Mouse (Mus musculus) CH12.LX (cell line): ENCODE data around the gene Tradd. TPM values are rescaled to one million over a fixed set of nuclear protein-coding genes. Genes with fewer than 3 reads are reported as not detected.

Experiments used
- DNase-seq: peaks from one replicate; pipeline ENCODE4 v3.0.0-alpha.2; 2013; ENCODE audit errors: extremely low read depth
- H3K27ac ChIP-seq: 2 replicates; pipeline ENCODE4 v1.5.1; 2012; ENCODE audit warnings: low read depth, mild to moderate bottlenecking, control low read depth, moderate library complexity; ENCODE audit not compliant: insufficient read depth
- H3K27me3 ChIP-seq: replicated peaks from 2 replicates; pipeline ENCODE3; 2012; ENCODE audit warnings: inconsistent platforms
- H3K36me3 ChIP-seq, 2 experiments: replicated peaks in 1 of 2; 2 replicates each; pipeline versions ENCODE3 to v1.6.1; 2012; ENCODE audit warnings: inconsistent platforms in 1 of 2, low read length in 1 of 2, mild to moderate bottlenecking in 1 of 2, mixed read lengths in 1 of 2, moderate library complexity in 1 of 2; ENCODE audit not compliant: control insufficient read depth in 1 of 2, insufficient read depth in 1 of 2
- H3K4me1 ChIP-seq, 2 experiments: 2 replicates each; pipeline ENCODE4 v1.6.1; 2012; ENCODE audit warnings: inconsistent platforms in 1 of 2, moderate library complexity in 1 of 2; ENCODE audit not compliant: insufficient read depth in 2 of 2, control insufficient read depth in 1 of 2
- H3K4me2 ChIP-seq: 2 replicates; pipeline ENCODE4 v1.6.1; 2012; ENCODE audit warnings: low read depth, mild to moderate bottlenecking, control low read depth; ENCODE audit not compliant: poor library complexity, insufficient read depth, severe bottlenecking
- H3K4me3 ChIP-seq, 3 experiments: fragments of 150-350 bp in 1 of 3; sonication (generic) in 1 of 3; replicated peaks in 1 of 3; 2 replicates each; pipeline versions ENCODE3 to v1.5.1; 2011 to 2012; ENCODE audit warnings: low read depth in 2 of 3, low read length in 2 of 3, mild to moderate bottlenecking in 2 of 3, moderate library complexity in 2 of 3, control low read depth in 1 of 3, improper control_type of control experiment in 1 of 3, inconsistent platforms in 1 of 3, mixed read lengths in 1 of 3; ENCODE audit not compliant: poor library complexity in 1 of 3
- H3K79me2 ChIP-seq: replicated peaks from 2 replicates; pipeline ENCODE4 v1.6.1; 2012; ENCODE audit warnings: mild to moderate bottlenecking, moderate library complexity; ENCODE audit not compliant: control insufficient read depth, poor library complexity, insufficient read depth, severe bottlenecking; ENCODE audit errors: extremely low read depth
- H3K9ac ChIP-seq: 2 replicates; pipeline ENCODE4 v1.6.1; 2012; ENCODE audit warnings: low read depth, mild to moderate bottlenecking, control low read depth, moderate library complexity; ENCODE audit not compliant: insufficient read depth
- H3K9me3 ChIP-seq: replicated peaks from 2 replicates; pipeline ENCODE3; 2012; ENCODE audit warnings: low read length, inconsistent platforms, mixed read lengths
- BHLHE40 ChIP-seq: IDR thresholded peaks from 2 replicates; pipeline ENCODE4 v1.6.1; 2011; ENCODE audit warnings: mild to moderate bottlenecking, low read depth, low read length, improper control_type of control experiment
- CHD1 ChIP-seq: IDR thresholded peaks from 2 replicates; pipeline ENCODE4 v1.6.1; 2012; ENCODE audit warnings: low read depth, low read length, improper control_type of control experiment, inconsistent platforms
- CHD2 ChIP-seq: IDR thresholded peaks from 2 replicates; pipeline ENCODE4 v1.6.1; 2011; ENCODE audit warnings: low read length, improper control_type of control experiment
- CTCF ChIP-seq, 2 experiments: IDR thresholded peaks in 1 of 2; conservative IDR thresholded peaks in 1 of 2; 2 replicates each; pipeline ENCODE4 v1.5.1; 2011 to 2012; ENCODE audit warnings: low read depth in 2 of 2, low read length in 2 of 2, improper control_type of control experiment in 1 of 2, inconsistent platforms in 1 of 2, mild to moderate bottlenecking in 1 of 2, moderate library complexity in 1 of 2
- E2F4 ChIP-seq: IDR thresholded peaks from 2 replicates; pipeline ENCODE4 v1.6.1; 2011; ENCODE audit warnings: low read depth, low read length, improper control_type of control experiment; ENCODE audit not compliant: insufficient replicate concordance
- ELF1 ChIP-seq: IDR thresholded peaks from 2 replicates; pipeline ENCODE4 v1.6.1; 2014; ENCODE audit warnings: low read depth, mild to moderate bottlenecking, inconsistent platforms, low read length, improper control_type of control experiment
- EP300 ChIP-seq: IDR thresholded peaks from 2 replicates; pipeline ENCODE4 v1.6.1; 2011; ENCODE audit warnings: low read length, improper control_type of control experiment
- ETS1 ChIP-seq: conservative IDR thresholded peaks from 2 replicates; pipeline ENCODE4 v1.6.1; 2012; ENCODE audit warnings: low read depth, mild to moderate bottlenecking, inconsistent platforms, low read length, improper control_type of control experiment, moderate library complexity
- HCFC1 ChIP-seq: IDR thresholded peaks from 2 replicates; pipeline ENCODE4 v1.6.1; 2012; ENCODE audit warnings: low read depth, mild to moderate bottlenecking, inconsistent platforms, low read length, improper control_type of control experiment
- IRF4 ChIP-seq: IDR thresholded peaks from 2 replicates; pipeline ENCODE4 v1.6.1; 2014; ENCODE audit warnings: low read depth, mild to moderate bottlenecking, inconsistent platforms, low read length, improper control_type of control experiment
- JUN ChIP-seq: IDR thresholded peaks from 2 replicates; pipeline ENCODE4 v1.6.1; 2011; ENCODE audit warnings: low read depth, mild to moderate bottlenecking, low read length, improper control_type of control experiment, moderate library complexity; ENCODE audit not compliant: insufficient read depth
- JUND ChIP-seq: conservative IDR thresholded peaks from 2 replicates; pipeline ENCODE4 v1.6.1; 2011; ENCODE audit warnings: low read depth, low read length, improper control_type of control experiment
- KAT2A ChIP-seq: IDR thresholded peaks from 2 replicates; pipeline ENCODE4 v1.6.1; 2012; ENCODE audit warnings: low read length, improper control_type of control experiment, inconsistent platforms; ENCODE audit not compliant: insufficient replicate concordance
- MAFK ChIP-seq: IDR thresholded peaks from 2 replicates; pipeline ENCODE4 v1.6.1; 2011; ENCODE audit warnings: low read length, improper control_type of control experiment; ENCODE audit not compliant: insufficient replicate concordance
- MAX ChIP-seq: IDR thresholded peaks from 2 replicates; pipeline ENCODE4 v1.6.1; 2011; ENCODE audit warnings: low read length, improper control_type of control experiment
- MAZ ChIP-seq: IDR thresholded peaks from 2 replicates; pipeline ENCODE4 v1.6.1; 2012; ENCODE audit warnings: low read depth, mild to moderate bottlenecking, inconsistent platforms, low read length, improper control_type of control experiment, moderate library complexity
- MEF2A ChIP-seq: IDR thresholded peaks from 2 replicates; pipeline ENCODE4 v1.6.1; 2014; ENCODE audit warnings: low read depth, mild to moderate bottlenecking, inconsistent platforms, low read length, improper control_type of control experiment, borderline replicate concordance
- MXI1 ChIP-seq: IDR thresholded peaks from 2 replicates; pipeline ENCODE4 v1.6.1; 2011; ENCODE audit warnings: mild to moderate bottlenecking, low read depth, low read length, improper control_type of control experiment
- MYC ChIP-seq: IDR thresholded peaks from 2 replicates; pipeline ENCODE4 v1.6.1; 2011; ENCODE audit warnings: low read depth, mild to moderate bottlenecking, improper control_type of control experiment, low read length
- NELFE ChIP-seq: IDR thresholded peaks from 2 replicates; pipeline ENCODE4 v1.6.1; 2011; ENCODE audit warnings: low read depth, low read length, improper control_type of control experiment
- NRF1 ChIP-seq: IDR thresholded peaks from 2 replicates; pipeline ENCODE4 v1.6.1; 2014; ENCODE audit warnings: low read depth, mild to moderate bottlenecking, inconsistent platforms, low read length, improper control_type of control experiment, moderate library complexity
- PAX5 ChIP-seq: IDR thresholded peaks from 2 replicates; pipeline ENCODE4 v1.6.1; 2012; ENCODE audit warnings: low read length, inconsistent platforms, mixed read lengths
- POLR2A ChIP-seq: IDR thresholded peaks from 2 replicates; pipeline ENCODE4 v1.6.1; 2011; ENCODE audit warnings: low read depth, mild to moderate bottlenecking, improper control_type of control experiment, low read length
- POLR2AphosphoS2 ChIP-seq: IDR thresholded peaks from 2 replicates; pipeline ENCODE4 v1.6.1; 2011; ENCODE audit warnings: low read depth, low read length, improper control_type of control experiment
- RCOR1 ChIP-seq: conservative IDR thresholded peaks from 2 replicates; pipeline ENCODE4 v1.6.1; 2012; ENCODE audit warnings: low read depth, mild to moderate bottlenecking, inconsistent platforms, low read length, improper control_type of control experiment
- SIN3A ChIP-seq: IDR thresholded peaks from 2 replicates; pipeline ENCODE4 v1.6.1; 2012; ENCODE audit warnings: low read length, improper control_type of control experiment, inconsistent platforms
- SMC3 ChIP-seq: IDR thresholded peaks from 2 replicates; pipeline ENCODE4 v1.6.1; 2011; ENCODE audit warnings: low read depth, low read length, improper control_type of control experiment
- TBP ChIP-seq: conservative IDR thresholded peaks from 2 replicates; pipeline ENCODE4 v1.6.1; 2011; ENCODE audit warnings: low read depth, low read length, improper control_type of control experiment
- TCF12 ChIP-seq: IDR thresholded peaks from 2 replicates; pipeline ENCODE4 v1.6.1; 2014; ENCODE audit warnings: low read depth, mild to moderate bottlenecking, inconsistent platforms, low read length, improper control_type of control experiment
- UBTF ChIP-seq: IDR thresholded peaks from 2 replicates; pipeline ENCODE4 v1.6.1; 2012; ENCODE audit warnings: low read depth, mild to moderate bottlenecking, inconsistent platforms, low read length, improper control_type of control experiment, moderate library complexity
- USF2 ChIP-seq: conservative IDR thresholded peaks from 2 replicates; pipeline ENCODE4 v1.6.1; 2011; ENCODE audit warnings: low read depth, low read length, improper control_type of control experiment
- ZC3H11A ChIP-seq: IDR thresholded peaks from 2 replicates; pipeline ENCODE4 v1.6.1; 2012; ENCODE audit warnings: low read depth, mild to moderate bottlenecking, inconsistent platforms, low read length, improper control_type of control experiment
- ZKSCAN1 ChIP-seq: IDR thresholded peaks from 2 replicates; pipeline ENCODE4 v1.6.1; 2012; ENCODE audit warnings: low read depth, inconsistent platforms, low read length, improper control_type of control experiment, borderline replicate concordance
- ZMIZ1 ChIP-seq: IDR thresholded peaks from 2 replicates; pipeline ENCODE4 v1.6.1; 2012; ENCODE audit warnings: low read depth, mild to moderate bottlenecking, inconsistent platforms, low read length, improper control_type of control experiment
- ZNF384 ChIP-seq: IDR thresholded peaks from 2 replicates; pipeline ENCODE4 v1.6.1; 2012; ENCODE audit warnings: low read depth, low read length, improper control_type of control experiment, inconsistent platforms
- dilution Hi-C: fragments of 300-500 bp; cut with MboI; formaldehyde crosslinking; loops from 2 replicates; pipeline ENCODE4 v1.14.3; 2020; ENCODE audit warnings: low sequenced_read_pairs; ENCODE audit not compliant: extremely low pct_unique_long_range_greater_than_20kb, extremely low pct_ligation_motif_present
- in situ Hi-C: fragments of 300-500 bp; cut with MboI; formaldehyde crosslinking; loops from 3 replicates; pipeline ENCODE4 v1.14.3; 2019; ENCODE audit warnings: low sequenced_read_pairs, low pct_ligation_motif_present, low pct_unique_long_range_greater_than_20kb, mixed read lengths
- polyA plus RNA-seq: library from polyadenylated mRNA; unstranded; fragments of >175 nt; gene quantifications from 2 replicates; pipeline ENCODE4 v1.2.1, GENCODE M21; 2012; ENCODE audit warnings: low read depth; ENCODE audit not compliant: insufficient read length
- total RNA-seq, 2 experiments: library from RNA; depleted of rRNA; stranded (reverse); fragments of 300-350 nt in 1 of 2; fragments of >200 nt in 1 of 2; gene quantifications; 2 replicates each; pipeline ENCODE4 v1.2.3; 2012 to 2014

Gene Tradd
- total and polyA plus RNA-seq, 3 experiments, result 18.6 to 30.8 (median 20.4) TPM

DNA sequence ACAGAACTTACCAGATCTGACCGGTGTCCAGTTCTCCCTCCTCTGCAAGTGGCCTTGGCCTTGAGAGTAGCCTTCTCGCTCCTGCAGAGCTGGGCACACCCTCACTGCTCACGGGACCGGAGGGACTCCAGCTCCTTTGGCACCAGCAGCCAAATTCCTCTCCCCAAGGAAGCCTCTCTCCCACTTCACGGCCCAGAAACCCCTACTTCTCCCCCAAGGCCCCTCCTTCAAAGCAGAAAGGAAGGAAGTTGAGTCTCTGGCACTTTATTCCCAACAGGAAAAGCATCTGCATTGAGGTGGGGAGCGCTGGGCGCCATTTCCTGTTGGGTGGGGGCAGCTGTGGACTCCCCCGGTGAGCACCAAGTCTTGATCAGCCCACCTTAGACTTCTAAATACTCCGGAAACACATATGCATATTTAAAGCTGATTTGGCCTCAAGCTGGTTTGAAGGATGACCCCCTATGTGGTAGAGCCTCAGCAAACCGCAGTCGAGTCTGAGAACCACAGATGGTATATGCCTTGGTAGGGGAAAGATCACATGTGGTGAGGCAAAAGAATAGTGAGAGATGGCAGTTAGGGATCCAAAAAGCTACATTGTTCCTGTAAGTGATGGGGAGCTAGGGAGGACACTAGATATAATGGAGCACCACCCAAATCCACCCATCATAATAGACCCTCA lies 31.6 kb upstream of the Tradd start, which contains the start of gene Exoc3l (continued):
- TF ChIP-seq JUN (no peak), TCF12 (peak; percentile 35), NRF1 (0 out of 2 replicates have a peak, but pooled peaks have one; percentile 8), EP300 (peak; percentile 44), E2F4 (no peak), ETS1 (no peak), NELFE (no peak), MYC (0 out of 2 replicates have a peak, but pooled peaks have one; percentile 29)

DNA sequence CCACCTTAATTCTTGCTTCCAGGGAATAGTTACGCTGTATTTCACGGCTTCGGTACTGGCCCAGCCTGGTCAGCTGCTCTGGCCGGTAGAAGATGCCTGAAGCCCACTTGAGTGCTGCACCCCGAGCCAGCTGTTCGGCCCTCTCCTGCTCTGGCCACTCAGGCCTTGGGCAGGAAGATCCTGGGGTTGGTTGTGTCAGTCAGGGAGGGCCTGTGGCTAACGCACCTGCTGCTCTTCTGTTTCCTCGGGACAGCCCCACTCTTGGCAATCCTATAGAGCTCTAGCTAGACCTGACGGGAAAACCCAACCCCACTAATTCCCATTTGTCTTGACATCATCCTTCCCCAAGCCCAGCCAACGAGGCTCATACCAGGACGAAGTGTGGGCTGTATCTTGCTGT lies 30.8 kb upstream of the Tradd start:
- Histone ChIP-seq H3K4me2 (peak overlapping the region; percentile 88), H3K4me1 (peaks cover 8 to 42% of the 10 kb centered on the region in 2 experiments), H3K27me3 (no peaks in the 10 kb centered on the region), H3K9me3 (no peaks in the 10 kb centered on the region), H3K79me2 (peaks cover 23% of the 10 kb centered on the region), H3K9ac (peak overlapping the region; percentile 45; the same call in 1 of the 2 replicates), H3K4me3 (peak overlapping the region; percentile 57 to 96 (median 82)), H3K36me3 (peaks cover 5 to 30% of the 10 kb centered on the region in 2 experiments), H3K27ac (peak overlapping the region; percentile 65)
- peak; percentile 61 for DNase-seq
- in situ Hi-C loops (no loop called here), dilution Hi-C loops (no loop called here)
- TF ChIP-seq NELFE, result no peak
- TF ChIP-seq ZMIZ1, result no peak
- TF ChIP-seq CHD2, result peak; percentile 44; the same call in 1 of the 2 replicates
- no peak for TF ChIP-seq ZNF384
- no peak for TF ChIP-seq CTCF (conservative IDR thresholded peaks at IDR 0.05 in 1 of 2, IDR thresholded peaks at IDR 0.05 in 1 of 2; ENCODE audit: low read depth in 2 of 2, low read length in 2 of 2)
- 0 out of 2 replicates have a peak, but pooled peaks have one; percentile 34 for TF ChIP-seq CHD1
- TF ChIP-seq MAX, result peak; percentile 58; the same call in 1 of the 2 replicates
- no peak for TF ChIP-seq TBP
- TF ChIP-seq MAZ, result 0 out of 2 replicates have a peak, but pooled peaks have one; percentile 51
- no peak for TF ChIP-seq KAT2A
- no peak for TF ChIP-seq E2F4
- TF ChIP-seq JUN, result no peak
- no peak for TF ChIP-seq MYC
- TF ChIP-seq USF2, result no peak
- TF ChIP-seq ZC3H11A, result no peak
- TF ChIP-seq SIN3A, result peak; percentile 19; the same call in 1 of the 2 replicates
- TF ChIP-seq POLR2A, result no peak
- TF ChIP-seq SMC3, result no peak
- TF ChIP-seq NRF1, result no peak
- no peak for TF ChIP-seq ELF1
- peak; percentile 77 for TF ChIP-seq TCF12
- peak; percentile 91; the same call in 1 of the 2 replicates for TF ChIP-seq RCOR1
- TF ChIP-seq HCFC1, result peak; percentile 31; the same call in 1 of the 2 replicates
- no peak for TF ChIP-seq PAX5
- TF ChIP-seq MAFK, result no peak
- no peak for TF ChIP-seq JUND
- TF ChIP-seq ZKSCAN1, result no peak
- no peak for TF ChIP-seq UBTF
- TF ChIP-seq IRF4, result peak; percentile 67
- no peak for TF ChIP-seq MXI1
- TF ChIP-seq MEF2A, result no peak; the same call in 1 of the 2 replicates
- no peak for TF ChIP-seq ETS1
- 0 out of 2 replicates have a peak, but pooled peaks have one; percentile 9 for TF ChIP-seq BHLHE40
- TF ChIP-seq POLR2AphosphoS2, result no peak
